Comparison of ENCODE assay signal across 20 mouse cellular contexts in genomic region chr7:63556324-63556723, GRCm38 (mm10).
DNase-seq lines count a peak whose midpoint lies in the region; ATAC-seq and TF ChIP-seq lines count a peak whose summit lies in the region.
"Had no signal": no experiment of that assay in that cellular context is flagged by ENCODE, and none has a peak within 500 bp of the region (broad histone marks: within the 10 kb centered on the region; RNA-seq: fewer than 3 reads in every experiment).

No protein-coding gene starts in this region.

- no peaks in the 10 kb centered on the region for H3K9me3 ChIP-seq in forebrain, postnatal 0 days (ENCODE audit: low read length)
- no peaks in the 10 kb centered on the region for H3K9me3 ChIP-seq in forebrain, embryonic 14.5 days (replicated peaks; ENCODE audit: control insufficient read depth, low read length)
- H3K9me3 ChIP-seq: embryonic facial prominence, embryonic 13.5 days; limb, embryonic 13.5 days; liver, embryonic 13.5 days; lung, embryonic 15.5 days; midbrain, embryonic 10.5 days had no signal

- no peak overlapping the region for H3K4me2 ChIP-seq in forebrain, postnatal 0 days (ENCODE audit: low read depth)
- no peak overlapping the region for H3K4me2 ChIP-seq in forebrain, embryonic 14.5 days (ENCODE audit: low read length)
- H3K4me2 ChIP-seq: embryonic facial prominence, embryonic 13.5 days; heart, embryonic 11.5 days; limb, embryonic 13.5 days; liver, embryonic 13.5 days; lung, embryonic 15.5 days had no signal

- ATAC-seq in forebrain, postnatal 0 days = peak; percentile 40; the same call in 1 of the 2 replicates
- ATAC-seq in forebrain, embryonic 14.5 days = no peak
- ATAC-seq: activated CD4-positive, CD25-positive, alpha-beta regulatory T cell, adult 4 months had no signal

- 57% methylated on average over 5 of the region's 5 CpGs for WGBS in forebrain, postnatal 0 days
- WGBS in forebrain, embryonic 14.5 days = 65% methylated on average over 5 of the region's 5 CpGs

- no peaks in the 10 kb centered on the region for H3K36me3 ChIP-seq in forebrain, postnatal 0 days (ENCODE audit: insufficient read depth)
- no peaks in the 10 kb centered on the region for H3K36me3 ChIP-seq in forebrain, embryonic 14.5 days (ENCODE audit: control insufficient read depth, insufficient read depth, low read length)
- H3K36me3 ChIP-seq: embryonic facial prominence, embryonic 13.5 days; G1E; limb, embryonic 13.5 days; liver, embryonic 13.5 days; lung, embryonic 15.5 days; midbrain, embryonic 10.5 days had no signal

- no peak for TF ChIP-seq CTCF in forebrain, postnatal 0 days (IDR thresholded peaks at IDR 0.05; ENCODE audit: low read depth)

- no peaks in the 10 kb centered on the region for H3K27me3 ChIP-seq in forebrain, postnatal 0 days (ENCODE audit: insufficient read depth, low read length)
- H3K27me3 ChIP-seq in forebrain, embryonic 14.5 days (replicated peaks; ENCODE audit: control insufficient read depth, insufficient read depth, low read length) = no peaks in the 10 kb centered on the region
- H3K27me3 ChIP-seq: embryonic facial prominence, embryonic 13.5 days; limb, embryonic 13.5 days; liver, embryonic 13.5 days; lung, embryonic 15.5 days had no signal

- no peak overlapping the region for H3K27ac ChIP-seq in forebrain, postnatal 0 days (ENCODE audit: low read depth, low read length)
- H3K27ac ChIP-seq in forebrain, embryonic 14.5 days (ENCODE audit: low read depth, low read length) = no peak overlapping the region
- H3K27ac ChIP-seq: embryonic facial prominence, embryonic 13.5 days; kidney, postnatal 0 days; limb, embryonic 13.5 days; liver, embryonic 13.5 days; lung, embryonic 15.5 days; macrophage; midbrain, embryonic 10.5 days had no signal

- no peaks in the 10 kb centered on the region for H3K4me1 ChIP-seq in forebrain, postnatal 0 days (ENCODE audit: insufficient read depth)
- no peaks in the 10 kb centered on the region for H3K4me1 ChIP-seq in forebrain, embryonic 14.5 days (ENCODE audit: control insufficient read depth, insufficient read depth, low read length)
- H3K4me1 ChIP-seq: embryonic facial prominence, embryonic 13.5 days; limb, embryonic 13.5 days; liver, embryonic 13.5 days; lung, embryonic 15.5 days; midbrain, embryonic 10.5 days had no signal

- H3K4me3 ChIP-seq in forebrain, postnatal 0 days (ENCODE audit: low read depth, low read length) = no peak overlapping the region
- no peak overlapping the region for H3K4me3 ChIP-seq in forebrain, embryonic 14.5 days (ENCODE audit: low read depth, low read length)
- H3K4me3 ChIP-seq: embryonic facial prominence, embryonic 13.5 days; limb, embryonic 13.5 days; liver, embryonic 13.5 days; lung, embryonic 15.5 days; midbrain, embryonic 10.5 days had no signal

- no peak overlapping the region for H3K9ac ChIP-seq in forebrain, postnatal 0 days
- H3K9ac ChIP-seq in forebrain, embryonic 14.5 days (ENCODE audit: low read length) = no peak overlapping the region
- H3K9ac ChIP-seq: embryonic facial prominence, embryonic 13.5 days; limb, embryonic 13.5 days; liver, embryonic 13.5 days; lung, embryonic 15.5 days had no signal

- no peak for DNase-seq in forebrain, postnatal 0 days
- no peak for DNase-seq in forebrain, embryonic 14.5 days (ENCODE audit: low spot score)
- peak; percentile 8 for DNase-seq in retina, postnatal 1 day
- DNase-seq in retina, embryonic 14.5 days (ENCODE audit: low spot score) = no peak
- peak; percentile 89 for DNase-seq in cerebellum, adult 9-11 months
- DNase-seq in embryo, embryonic 9.5 days (ENCODE audit: extremely low spot score) = no peak
- DNase-seq in urinary bladder, postnatal 25 days (ENCODE audit: low spot score) = no peak
- DNase-seq: adrenal gland, postnatal 14 days; kidney, adult 11 months; liver, embryonic 13.5 days; thymus, postnatal 25 days had no signal

Comparison
In these comparisons a context has a peak if more than half of its experiments do, and no peak if none do; other contexts are left out.
1. DNase-seq: peak in retina, postnatal 1 day (single experiment) and cerebellum, adult 9-11 months (single experiment); none in forebrain, postnatal 0 days (single experiment), forebrain, embryonic 14.5 days (single experiment), retina, embryonic 14.5 days (single experiment), embryo, embryonic 9.5 days (single experiment) and urinary bladder, postnatal 25 days (single experiment).